Mouse (Mus musculus): ENCODE results near the gene Lhfp. TPM values are rescaled to one million over a fixed set of nuclear protein-coding genes. Genes with fewer than 3 reads are reported as not detected.

Lhfp gene
- total RNA-seq, 2 experiments from 2014 or later, result 30.2 to 37.0 TPM

- intact Hi-C loops (cut with DNase I), result no loop called here
Measured at GRCm38 (mm10) chr3:53202698-53203097, 161.4 kb downstream of the Lhfp start.

GRCm38 (mm10) chr3:53203656-53204055 is 162.3 kb downstream of the Lhfp start:
- no peak for DNase-seq (ENCODE audit: low spot score in 2 of 2)

More at GRCm38 (mm10) chr3:53202698-53203097, 161.4 kb downstream of the Lhfp start:
- DNase-seq (ENCODE audit: low spot score in 2 of 2), result no peak

GRCm38 (mm10) chr3:53204348-53204984 is 163.1 kb downstream of the Lhfp start:
- no peak for DNase-seq (ENCODE audit: low spot score in 2 of 2)
- intact Hi-C loops (cut with DNase I), result no loop called here

More at GRCm38 (mm10) chr3:53203656-53204055, 162.3 kb downstream of the Lhfp start:
- intact Hi-C loops (cut with DNase I), result no loop called here

- intact Hi-C loops (cut with DNase I), result no loop called here
- DNase-seq (ENCODE audit: low spot score in 2 of 2), result no peak
Measured at GRCm38 (mm10) chr3:53204985-53205365, 163.6 kb downstream of the Lhfp start.

GRCm38 (mm10) chr3:53205706-53206105 is 164.4 kb downstream of the Lhfp start:
- intact Hi-C loops (cut with DNase I), result no loop called here
- no peak for DNase-seq (ENCODE audit: low spot score in 2 of 2)

- no peak for DNase-seq (ENCODE audit: low spot score in 2 of 2)
- intact Hi-C loops (cut with DNase I), result no loop called here
Measured at GRCm38 (mm10) chr3:53206509-53207224, 165.3 kb downstream of the Lhfp start.

- intact Hi-C loops (cut with DNase I), result no loop called here
- DNase-seq (ENCODE audit: low spot score in 2 of 2), result no peak
Measured at GRCm38 (mm10) chr3:53207225-53207528, 165.8 kb downstream of the Lhfp start.

GRCm38 (mm10) chr3:53210691-53211526 is 169.6 kb downstream of the Lhfp start:
- no peak for DNase-seq (ENCODE audit: low spot score in 2 of 2)
- intact Hi-C loops (cut with DNase I), result no loop called here

GRCm38 (mm10) chr3:53212599-53212998 is 171.3 kb downstream of the Lhfp start:
- DNase-seq (ENCODE audit: low spot score in 2 of 2), result no peak
- intact Hi-C loops (cut with DNase I), result no loop called here

GRCm38 (mm10) chr3:53213346-53213745 is 172.0 kb downstream of the Lhfp start:
- intact Hi-C loops (cut with DNase I), result no loop called here
- DNase-seq (ENCODE audit: low spot score in 2 of 2), result no peak

- no peak for DNase-seq (ENCODE audit: low spot score in 2 of 2)
- intact Hi-C loops (cut with DNase I), result no loop called here
Measured at GRCm38 (mm10) chr3:53213746-53214271, 172.5 kb downstream of the Lhfp start.

GRCm38 (mm10) chr3:53214386-53214785 is 173.1 kb downstream of the Lhfp start:
- intact Hi-C loops (cut with DNase I), result no loop called here

GRCm38 (mm10) chr3:53217697-53218096 is 176.4 kb downstream of the Lhfp start:
- intact Hi-C loops (cut with DNase I), result no loop called here
- no peak for DNase-seq (ENCODE audit: low spot score in 2 of 2)

More at GRCm38 (mm10) chr3:53214386-53214785, 173.1 kb downstream of the Lhfp start:
- no peak for DNase-seq (ENCODE audit: low spot score in 2 of 2)

GRCm38 (mm10) chr3:53221531-53222272 is 180.4 kb downstream of the Lhfp start:
- DNase-seq (ENCODE audit: low spot score in 2 of 2), result no peak
- intact Hi-C loops (cut with DNase I), result no loop called here

- intact Hi-C loops (cut with DNase I), result no loop called here
Measured at GRCm38 (mm10) chr3:53224141-53224540, 182.8 kb downstream of the Lhfp start.

GRCm38 (mm10) chr3:53225774-53226173 is 184.4 kb downstream of the Lhfp start:
- intact Hi-C loops (cut with DNase I), result no loop called here
- no peak for DNase-seq (ENCODE audit: low spot score in 2 of 2)

More at GRCm38 (mm10) chr3:53224141-53224540, 182.8 kb downstream of the Lhfp start:
- no peak for DNase-seq (ENCODE audit: low spot score in 2 of 2)

GRCm38 (mm10) chr3:53226223-53226622 is 184.9 kb downstream of the Lhfp start:
- intact Hi-C loops (cut with DNase I), result no loop called here
- no peak for DNase-seq (ENCODE audit: low spot score in 2 of 2)

- no peak for DNase-seq (ENCODE audit: low spot score in 2 of 2)
- intact Hi-C loops (cut with DNase I), result no loop called here
Measured at GRCm38 (mm10) chr3:53227866-53228265, 186.5 kb downstream of the Lhfp start.

GRCm38 (mm10) chr3:53230562-53230961 is 189.2 kb downstream of the Lhfp start:
- intact Hi-C loops (cut with DNase I), result no loop called here
- DNase-seq (ENCODE audit: low spot score in 2 of 2), result no peak
